Mouse (Mus musculus) midbrain, postnatal 0 days (tissue): ENCODE results near the gene Fbxo6. TPM values are rescaled to one million over a fixed set of nuclear protein-coding genes. Genes with fewer than 3 reads are reported as not detected.
A peak's percentile ranks its signal among the peaks of the same experiment; 100 is the strongest.

Experiments used
- ATAC-seq: fragments of 200-750 bp; cut with Nextera tagmentation; 2 replicates; pipeline ENCODE4 v1.8.0; 2017; ENCODE audit warnings: moderate number of reproducible peaks, mild to moderate bottlenecking, moderate TSS enrichment, moderate library complexity; ENCODE audit not compliant: low FRiP score
- DNase-seq: peaks from one replicate; pipeline ENCODE4 v3.0.0-alpha.2; 2015; ENCODE audit warnings: low spot score
- H3K27ac ChIP-seq: fragments of 300-500 bp; sonication (generic); 2 replicates; pipeline ENCODE4 v1.5.1; 2014; ENCODE audit warnings: low read depth, mild to moderate bottlenecking, low read length, mixed read lengths
- H3K27me3 ChIP-seq: fragments of 300-500 bp; sonication (generic); 2 replicates; pipeline ENCODE4 v1.6.1; 2014; ENCODE audit warnings: low read length, control low read depth, mixed read lengths; ENCODE audit not compliant: insufficient read depth
- H3K36me3 ChIP-seq: fragments of 300-500 bp; sonication (generic); 2 replicates; pipeline ENCODE4 v1.6.1; 2014; ENCODE audit warnings: low read length, control low read depth, mixed read lengths; ENCODE audit not compliant: insufficient read depth
- H3K4me1 ChIP-seq: fragments of 300-500 bp; sonication (generic); 2 replicates; pipeline ENCODE4 v1.6.1; 2014; ENCODE audit warnings: mild to moderate bottlenecking, control low read depth, antibody characterized with exemption, low read length, mixed read lengths; ENCODE audit not compliant: insufficient read depth
- H3K4me2 ChIP-seq: fragments of 300-500 bp; sonication (generic); 2 replicates; pipeline ENCODE4 v1.6.1; 2014; ENCODE audit warnings: low read depth, mild to moderate bottlenecking, low read length, mixed read lengths; ENCODE audit not compliant: poor library complexity, severe bottlenecking
- H3K4me3 ChIP-seq: fragments of 300-500 bp; sonication (generic); 2 replicates; pipeline ENCODE4 v1.5.1; 2014; ENCODE audit warnings: low read depth, mild to moderate bottlenecking, low read length, moderate library complexity
- H3K9ac ChIP-seq: fragments of 300-500 bp; sonication (generic); replicated peaks from 2 replicates; pipeline ENCODE4 v1.6.1; 2014; ENCODE audit warnings: mild to moderate bottlenecking, low read length, moderate library complexity, mixed read lengths; ENCODE audit not compliant: poor library complexity, severe bottlenecking
- H3K9me3 ChIP-seq: fragments of 300-500 bp; sonication (generic); 2 replicates; pipeline ENCODE4 v1.6.1; 2016; ENCODE audit warnings: low read length, control low read depth
- CTCF ChIP-seq: IDR thresholded peaks from 2 replicates; pipeline ENCODE4 v1.5.1; 2016; ENCODE audit warnings: antibody characterized with exemption, mild to moderate bottlenecking
- WGBS: fragments of 180-500 bp; shearing (Covaris S2); extraction: QIAGEN DNeasy Blood & Tissue Kit; methylation state at CpG from one replicate; pipeline ENCODE4 v1.1.7; 2014; 5-methylcytosine and 5-hydroxymethylcytosine counted together
- polyA plus RNA-seq: library from polyadenylated mRNA; unstranded; fragments of >200 nt; fragmentation: Nextera tagmentation; extraction: Ambion mirVana; gene quantifications from 2 replicates; pipeline ENCODE4 v1.2.1, GENCODE M21; 2015
- total RNA-seq: library from RNA; depleted of rRNA; stranded (reverse); fragments of >200 nt; gene quantifications from 2 replicates; pipeline ENCODE4 v1.2.3, GENCODE M21; 2014

Gene Fbxo6
- total and polyA plus RNA-seq, 2 experiments from 2014 or later = 23.6 to 27.7 TPM

- peak overlapping the region; percentile 48 for H3K9ac ChIP-seq
- H3K4me1 ChIP-seq = peaks cover 3% of the 10 kb centered on the region; the same call in 1 of the 2 replicates
- H3K36me3 ChIP-seq = no peaks in the 10 kb centered on the region
- DNase-seq (peak; percentile 75), ATAC-seq (peak; percentile 47; the same call in 1 of the 2 replicates)
- no peaks in the 10 kb centered on the region for H3K9me3 ChIP-seq
- H3K4me2 ChIP-seq = peak overlapping the region; percentile 51
- WGBS = 0% methylated on average over 30 of the region's 30 CpGs
- 0 out of 2 replicates have a peak overlapping the region, but pooled peaks have one; percentile 55 for H3K27ac ChIP-seq
- TF ChIP-seq CTCF = no peak
- peak overlapping the region; percentile 32 for H3K4me3 ChIP-seq
- H3K27me3 ChIP-seq = peaks cover 15% of the 10 kb centered on the region
Measured at GRCm38 (mm10) chr4:148173811-148174494, 22.0 kb upstream of the Fbxo6 start.

GRCm38 (mm10) chr4:148171261-148171660, 19.3 kb upstream of the Fbxo6 start:
- H3K27me3 ChIP-seq = peaks cover 16% of the 10 kb centered on the region
- no peak overlapping the region for H3K9ac ChIP-seq
- no peak overlapping the region for H3K4me3 ChIP-seq
- H3K4me1 ChIP-seq = peaks cover 3% of the 10 kb centered on the region; the same call in 1 of the 2 replicates
- WGBS = 20% methylated on average over 3 of the region's 3 CpGs
- no peak overlapping the region for H3K4me2 ChIP-seq
- no peak for TF ChIP-seq CTCF
- no peaks in the 10 kb centered on the region for H3K36me3 ChIP-seq
- no peak for ATAC-seq
- no peak for DNase-seq
- no peak overlapping the region for H3K27ac ChIP-seq
- H3K9me3 ChIP-seq = no peaks in the 10 kb centered on the region

GRCm38 (mm10) chr4:148170842-148171241, 18.9 kb upstream of the Fbxo6 start:
- Histone ChIP-seq H3K9me3 (no peaks in the 10 kb centered on the region), H3K4me3 (no peak overlapping the region)

GRCm38 (mm10) chr4:148169586-148169985, 17.6 kb upstream of the Fbxo6 start:
- Histone ChIP-seq H3K27me3 (peaks cover 28% of the 10 kb centered on the region), H3K36me3 (no peaks in the 10 kb centered on the region), H3K27ac (no peak overlapping the region), H3K4me2 (no peak overlapping the region), H3K4me1 (peaks cover 3% of the 10 kb centered on the region; the same call in 1 of the 2 replicates), H3K9me3 (no peaks in the 10 kb centered on the region), H3K9ac (no peak overlapping the region), H3K4me3 (no peak overlapping the region)
- DNase-seq = no peak
- TF ChIP-seq CTCF = peak; percentile 29; the same call in 1 of the 2 replicates
- no peak for ATAC-seq
- 27% methylated on average over 15 of the region's 15 CpGs for WGBS

More at GRCm38 (mm10) chr4:148170842-148171241, 18.9 kb upstream of the Fbxo6 start:
- WGBS = 2% methylated on average over 2 of the region's 2 CpGs
- no peak for ATAC-seq
- H3K36me3 ChIP-seq = no peaks in the 10 kb centered on the region
- DNase-seq = peak; percentile 63
- TF ChIP-seq CTCF = peak; percentile 99
- no peak overlapping the region for H3K27ac ChIP-seq
- no peak overlapping the region for H3K4me2 ChIP-seq
- H3K27me3 ChIP-seq = peaks cover 20% of the 10 kb centered on the region; the same call in 1 of the 2 replicates
- no peak overlapping the region for H3K9ac ChIP-seq
- peaks cover 3% of the 10 kb centered on the region; the same call in 1 of the 2 replicates for H3K4me1 ChIP-seq

GRCm38 (mm10) chr4:148168287-148168686, 16.3 kb upstream of the Fbxo6 start:
- H3K4me2 ChIP-seq = no peak overlapping the region
- H3K9ac ChIP-seq = no peak overlapping the region
- peak; percentile 86 for TF ChIP-seq CTCF
- DNase-seq = peak; percentile 70
- peaks cover 9% of the 10 kb centered on the region; the same call in 1 of the 2 replicates for H3K4me1 ChIP-seq
- no peak overlapping the region for H3K4me3 ChIP-seq
- no peak overlapping the region for H3K27ac ChIP-seq
- ATAC-seq = no peak
- H3K9me3 ChIP-seq = no peaks in the 10 kb centered on the region
- peaks cover 37% of the 10 kb centered on the region for H3K27me3 ChIP-seq
- 24% methylated on average over 7 of the region's 7 CpGs for WGBS
- H3K36me3 ChIP-seq = no peaks in the 10 kb centered on the region

- H3K4me3 ChIP-seq = no peak overlapping the region
- no peaks in the 10 kb centered on the region for H3K9me3 ChIP-seq
- no peak overlapping the region for H3K9ac ChIP-seq
- H3K27me3 ChIP-seq = peaks cover 38% of the 10 kb centered on the region
- no peak overlapping the region for H3K4me2 ChIP-seq
- peak; percentile 8; the same call in 1 of the 2 replicates for ATAC-seq
- H3K36me3 ChIP-seq = no peaks in the 10 kb centered on the region
- peaks cover 6% of the 10 kb centered on the region; the same call in 1 of the 2 replicates for H3K4me1 ChIP-seq
- TF ChIP-seq CTCF = peak; percentile 72
- H3K27ac ChIP-seq = no peak overlapping the region
- 8% methylated on average over 4 of the region's 4 CpGs for WGBS
- peak; percentile 74 for DNase-seq
Measured at GRCm38 (mm10) chr4:148166986-148167385, 15.0 kb upstream of the Fbxo6 start.
